Mouse (Mus musculus): ENCODE data around the gene Tmem203.

The Tmem203 gene

GRCm38 (mm10) chr2:25255284-25255779, at the start of gene Tmem203:
Gene Tmem203, plus strand, starts transcription at chr2:25255439.
- DNase-seq, result peak; percentile 82

GRCm38 (mm10) chr2:25207593-25207992, 47.6 kb upstream of the Tmem203 start:
- no peak for DNase-seq

- no peak for DNase-seq
Measured at GRCm38 (mm10) chr2:25210686-25211085, 44.6 kb upstream of the Tmem203 start.

GRCm38 (mm10) chr2:25211121-25211670, 44.0 kb upstream of the Tmem203 start, which contains the start of gene Nelfb:
Gene Nelfb, minus strand, starts transcription at chr2:25211489.
- DNase-seq, result peak; percentile 90 to 91

- DNase-seq, result no peak
Measured at GRCm38 (mm10) chr2:25213266-25213865, 41.9 kb upstream of the Tmem203 start.

- no peak for DNase-seq
Measured at GRCm38 (mm10) chr2:25214444-25214843, 40.8 kb upstream of the Tmem203 start, which contains the start of gene Stpg3. Gene Stpg3, minus strand, starts transcription at chr2:25214637.

- no peak for DNase-seq
Measured at GRCm38 (mm10) chr2:25217666-25218065, 37.6 kb upstream of the Tmem203 start.

- DNase-seq, result no peak
Measured at GRCm38 (mm10) chr2:25218445-25218844, 36.8 kb upstream of the Tmem203 start, which contains the start of gene Fam166a. Gene Fam166a, plus strand, starts transcription at chr2:25218745.

GRCm38 (mm10) chr2:25221331-25221772, 33.9 kb upstream of the Tmem203 start:
- no peak for DNase-seq

- peak; percentile 78 to 86 for DNase-seq
Measured at GRCm38 (mm10) chr2:25223681-25224491, 31.4 kb upstream of the Tmem203 start.

GRCm38 (mm10) chr2:25224492-25224765, 30.8 kb upstream of the Tmem203 start, which contains the start of gene Tubb4b:
Gene Tubb4b, minus strand, starts transcription at chr2:25224702.
- DNase-seq, result no peak

GRCm38 (mm10) chr2:25224766-25225752, 30.2 kb upstream of the Tmem203 start:
- peak; percentile 96 to 99 for DNase-seq

GRCm38 (mm10) chr2:25225811-25226379, 29.3 kb upstream of the Tmem203 start:
- no peak for DNase-seq

- no peak for DNase-seq
Measured at GRCm38 (mm10) chr2:25226864-25227263, 28.4 kb upstream of the Tmem203 start.

- DNase-seq, result no peak
Measured at GRCm38 (mm10) chr2:25227406-25227805, 27.8 kb upstream of the Tmem203 start.

- peak; percentile 83 to 85 for DNase-seq
Measured at GRCm38 (mm10) chr2:25228431-25228889, 26.8 kb upstream of the Tmem203 start.

- peak in 1 of 2 experiments; percentile 21 for DNase-seq
Measured at GRCm38 (mm10) chr2:25228995-25229530, 26.2 kb upstream of the Tmem203 start.

- DNase-seq, result no peak
Measured at GRCm38 (mm10) chr2:25229582-25229981, 25.7 kb upstream of the Tmem203 start.

GRCm38 (mm10) chr2:25230581-25230980, 24.7 kb upstream of the Tmem203 start:
- no peak for DNase-seq

GRCm38 (mm10) chr2:25231038-25231437, 24.2 kb upstream of the Tmem203 start:
- DNase-seq, result no peak

- no peak for DNase-seq
Measured at GRCm38 (mm10) chr2:25233421-25233820, 21.8 kb upstream of the Tmem203 start.

Measured in thymus, postnatal 36 days (tissue).